Mouse (Mus musculus) NIH3T3 (cell line): Measurements from ENCODE around the gene Zfp36l2.

Source experiments
- DNase-seq: peaks from one replicate; pipeline ENCODE4 v3.0.0-alpha.2; 2012; ENCODE audit warnings: low read depth

Gene Zfp36l2

GRCm38 (mm10) chr17:84152206-84152975 lies 35.4 kb downstream of the Zfp36l2 start:
- peak; percentile 46 for DNase-seq

DNA sequence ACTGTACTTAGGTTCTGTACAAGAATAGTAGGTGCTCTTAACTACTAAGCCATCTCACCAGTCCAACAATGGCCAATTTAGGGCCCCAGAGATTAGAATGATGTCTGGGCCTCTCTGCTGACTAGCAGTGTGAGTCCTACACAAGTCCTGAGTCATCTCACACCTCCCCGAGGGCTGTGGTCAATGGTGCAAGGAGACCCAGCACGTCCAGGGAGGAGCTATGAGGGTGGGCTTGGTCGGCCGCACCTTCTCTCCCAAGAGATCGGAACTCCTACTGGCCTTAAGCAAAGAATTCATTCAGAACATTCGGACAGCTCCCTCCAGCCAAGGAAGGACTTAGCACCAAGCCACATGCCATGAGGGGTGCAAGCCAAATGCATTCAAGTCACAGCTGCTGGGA lies 36.4 kb downstream of the Zfp36l2 start:
- peak; percentile 43 for DNase-seq

- DNase-seq, result no peak
These were observed 37.5 kb downstream of the Zfp36l2 start for GRCm38 (mm10) chr17:84150291-84150690.

- no peak for DNase-seq
These were observed 38.2 kb downstream of the Zfp36l2 start for GRCm38 (mm10) chr17:84149566-84149965.

DNA sequence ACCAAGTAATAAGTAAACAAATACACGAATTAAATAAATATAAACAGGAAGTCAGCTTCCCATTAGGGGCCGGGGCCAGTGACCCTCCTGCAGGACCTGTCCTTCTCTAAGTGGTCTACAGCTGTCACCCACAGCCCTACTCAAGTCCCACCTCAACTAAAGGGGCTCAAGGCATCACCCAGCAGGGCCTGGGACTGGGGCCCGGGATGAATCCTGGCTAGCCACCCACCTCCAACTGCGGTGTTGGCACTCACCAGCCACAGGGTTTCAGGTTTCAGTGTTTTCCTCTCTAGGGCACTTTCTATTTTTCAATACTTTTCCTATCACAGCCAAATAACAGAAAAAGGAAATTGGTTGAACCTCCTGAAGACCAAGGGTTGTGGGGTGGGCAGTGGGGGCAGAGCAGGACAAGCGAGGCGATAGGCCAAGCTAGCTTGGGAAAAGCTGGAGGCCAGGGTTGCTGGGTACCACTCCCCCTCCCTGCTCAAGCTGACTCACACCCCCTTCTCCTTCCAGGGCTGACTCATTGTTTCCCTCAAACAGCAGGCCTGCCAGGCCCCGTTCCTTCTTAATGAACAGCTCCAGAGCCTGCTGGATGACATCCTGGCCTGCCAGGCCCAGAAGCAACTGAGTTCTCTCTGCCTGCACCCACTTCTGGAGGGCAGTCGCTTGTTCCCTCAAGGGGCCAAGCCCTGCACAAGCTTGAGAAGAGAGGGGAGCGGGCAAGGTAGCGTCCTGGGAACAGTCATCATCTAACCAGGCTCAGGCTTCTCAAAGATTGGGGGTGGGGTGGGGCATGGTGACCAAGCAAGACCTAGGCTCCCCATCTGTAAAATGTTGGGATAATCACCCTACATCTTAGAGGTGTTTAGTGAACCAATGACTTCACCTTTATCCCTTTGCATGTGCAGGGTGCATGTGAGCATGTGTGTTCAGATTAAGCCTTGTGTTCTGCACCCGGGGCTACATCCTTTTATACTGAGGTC lies 39.0 kb downstream of the Zfp36l2 start:
- peak; percentile 97 for DNase-seq

- no peak for DNase-seq
These were observed 40.3 kb downstream of the Zfp36l2 start for GRCm38 (mm10) chr17:84147183-84148108.

DNA sequence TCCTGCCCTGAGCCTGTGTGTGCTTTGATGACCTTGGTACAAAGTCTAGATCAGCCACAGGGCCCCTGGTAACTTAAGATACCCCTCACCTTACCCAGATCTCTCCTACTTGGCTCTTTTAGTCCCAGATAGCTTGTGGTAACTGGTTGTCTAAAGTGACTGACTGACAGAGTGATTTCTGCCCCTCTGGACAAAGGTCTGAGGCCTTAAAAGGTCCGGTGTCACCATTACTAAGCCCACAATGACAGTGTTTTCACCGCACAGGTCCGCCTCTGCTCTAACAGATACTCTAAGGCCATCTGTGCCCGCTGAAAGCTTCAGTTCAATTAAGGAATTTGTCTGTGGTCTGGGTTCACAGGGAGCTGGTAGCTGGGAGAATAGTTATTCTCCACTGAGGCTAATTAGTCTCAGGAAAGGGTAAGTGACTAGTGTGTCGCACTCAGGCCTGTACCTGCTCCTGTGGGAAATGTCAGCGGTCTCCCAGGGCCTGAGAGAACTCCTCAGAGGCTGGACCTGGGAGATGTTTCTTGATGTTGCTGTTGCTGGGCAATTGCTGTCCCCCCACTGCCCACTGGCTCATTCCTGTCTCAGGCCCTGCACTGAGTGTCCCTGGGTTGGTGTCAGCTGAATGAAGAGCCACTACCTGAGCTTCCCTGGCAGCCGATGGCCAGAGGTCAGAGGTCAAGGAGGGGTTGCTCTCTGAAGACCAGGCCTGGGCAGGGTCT lies 41.1 kb downstream of the Zfp36l2 start:
- no peak for DNase-seq

- DNase-seq, result no peak
These were observed 41.9 kb downstream of the Zfp36l2 start for GRCm38 (mm10) chr17:84145826-84146287.

DNA sequence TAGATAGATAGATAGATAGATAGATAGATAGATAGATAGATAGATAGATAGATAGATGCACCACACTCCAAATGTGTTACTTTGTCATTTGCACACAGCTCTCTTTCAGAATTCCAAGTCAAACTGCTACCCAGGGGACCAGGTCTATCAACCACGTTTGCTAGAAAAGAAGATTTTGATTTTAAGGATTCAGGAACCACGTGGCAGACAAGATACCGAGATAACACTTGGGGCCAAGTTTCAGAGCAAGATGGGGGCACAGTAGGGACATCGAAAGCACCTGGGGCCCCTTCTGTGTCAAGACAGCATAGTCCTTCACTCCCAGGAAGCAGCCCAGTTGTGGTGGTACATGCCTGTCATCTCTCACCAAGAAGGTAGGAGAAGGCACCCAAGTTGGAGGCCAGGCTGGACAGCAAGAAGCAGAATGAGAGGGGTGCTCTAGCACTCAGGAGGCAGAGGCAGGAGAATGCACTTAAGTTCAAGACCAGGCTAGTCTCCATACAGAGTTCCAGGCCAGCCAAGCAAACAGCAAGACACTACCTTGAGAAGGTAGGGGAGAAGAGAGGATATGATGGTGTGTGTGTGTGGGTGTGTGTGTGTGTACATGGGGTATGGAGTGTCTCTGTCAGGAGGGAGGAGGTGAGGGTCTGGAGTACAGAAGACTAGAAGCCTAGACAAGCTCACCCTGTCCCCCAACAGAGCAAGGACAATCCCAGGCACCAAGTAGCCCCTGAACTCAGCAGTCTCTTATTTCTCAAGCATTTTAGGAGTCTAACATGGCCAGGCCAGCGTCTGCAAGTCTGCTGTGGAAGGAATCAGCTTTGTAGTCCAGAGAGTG lies 42.8 kb downstream of the Zfp36l2 start:
- DNase-seq, result no peak

DNA sequence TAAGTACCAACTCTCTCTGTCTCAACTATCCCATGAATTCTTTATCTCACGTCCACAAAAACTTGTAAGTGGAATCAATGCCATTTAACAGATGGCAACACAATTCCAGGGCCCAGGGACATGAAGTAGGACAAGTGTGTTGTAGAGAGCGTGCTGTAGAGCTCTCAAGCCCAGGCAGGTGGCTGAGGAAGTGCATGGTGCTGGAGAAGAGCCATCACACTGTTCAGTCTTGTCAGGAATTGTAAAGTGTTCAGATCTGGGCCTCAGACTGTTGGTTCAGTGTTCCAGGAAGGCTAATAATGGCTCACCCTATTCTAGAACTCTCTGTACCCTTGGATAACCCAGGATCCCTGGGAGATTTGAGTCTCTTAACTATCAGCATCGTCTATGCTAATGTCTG lies 43.6 kb downstream of the Zfp36l2 start:
- DNase-seq, result no peak

DNA sequence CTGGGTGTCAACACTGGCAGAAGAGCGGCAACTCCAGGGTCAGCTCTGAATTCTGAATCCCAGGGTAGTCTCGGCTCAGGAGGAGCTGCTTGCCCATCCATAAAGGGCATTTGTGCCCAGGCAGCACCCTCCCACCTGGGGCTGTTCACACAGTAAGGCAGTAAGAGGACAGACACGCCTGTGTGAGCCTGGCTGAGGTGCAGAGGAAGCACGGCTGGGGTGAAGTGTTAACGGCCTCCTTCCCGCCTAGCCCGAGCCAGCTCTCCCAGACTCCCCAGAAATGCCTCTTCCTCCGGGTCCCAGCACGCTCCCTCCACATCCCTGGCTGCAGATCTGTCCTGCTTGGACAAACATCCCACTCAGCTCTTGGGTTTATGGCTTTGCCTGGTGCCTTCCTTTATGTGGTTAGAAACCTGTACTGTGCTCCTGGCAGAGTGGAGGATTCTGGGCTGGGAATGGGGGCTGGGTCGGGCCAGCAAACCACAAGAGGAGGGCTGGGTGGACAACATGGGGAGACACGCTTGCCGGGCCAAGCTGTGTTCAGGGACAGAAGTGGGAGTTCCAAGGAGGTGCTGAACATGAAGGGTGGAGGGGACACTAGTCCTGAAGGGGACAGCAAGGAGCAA lies 44.4 kb downstream of the Zfp36l2 start:
- DNase-seq, result no peak

GRCm38 (mm10) chr17:84141691-84142090 lies 46.1 kb downstream of the Zfp36l2 start:
- DNase-seq, result no peak

DNA sequence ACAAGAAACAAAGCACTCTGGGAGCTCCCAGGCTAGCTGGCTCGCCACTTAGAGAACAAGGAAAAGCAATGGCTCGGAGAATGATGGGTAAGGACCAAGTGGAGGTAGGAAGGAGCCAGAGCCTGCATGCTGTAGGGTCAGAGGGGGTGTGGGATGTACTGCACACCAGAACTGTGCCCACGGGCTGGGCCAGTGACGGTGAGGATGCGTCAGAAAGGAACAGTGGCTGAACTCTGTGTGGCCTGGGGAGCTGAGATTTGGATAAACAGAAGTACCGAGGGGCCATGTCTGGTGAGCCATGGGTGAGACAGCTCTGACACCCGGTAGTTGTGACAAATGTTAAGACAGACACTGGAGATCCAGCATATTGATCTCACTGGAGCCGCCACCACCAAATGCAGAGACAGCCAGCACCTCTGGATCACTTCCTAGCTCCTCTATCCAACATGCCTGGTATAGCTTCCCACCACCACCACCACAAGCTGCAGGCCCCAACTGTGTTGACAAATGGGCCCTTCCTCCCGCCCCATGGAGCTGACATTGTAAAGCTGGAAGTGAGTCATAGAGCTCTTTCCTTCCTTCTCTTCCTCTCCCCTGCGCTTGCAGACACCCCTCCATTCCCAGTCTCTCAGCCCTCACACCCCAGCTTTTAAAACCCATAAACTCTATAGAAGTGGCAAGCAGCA lies 46.8 kb downstream of the Zfp36l2 start:
- peak; percentile 43 for DNase-seq

DNA sequence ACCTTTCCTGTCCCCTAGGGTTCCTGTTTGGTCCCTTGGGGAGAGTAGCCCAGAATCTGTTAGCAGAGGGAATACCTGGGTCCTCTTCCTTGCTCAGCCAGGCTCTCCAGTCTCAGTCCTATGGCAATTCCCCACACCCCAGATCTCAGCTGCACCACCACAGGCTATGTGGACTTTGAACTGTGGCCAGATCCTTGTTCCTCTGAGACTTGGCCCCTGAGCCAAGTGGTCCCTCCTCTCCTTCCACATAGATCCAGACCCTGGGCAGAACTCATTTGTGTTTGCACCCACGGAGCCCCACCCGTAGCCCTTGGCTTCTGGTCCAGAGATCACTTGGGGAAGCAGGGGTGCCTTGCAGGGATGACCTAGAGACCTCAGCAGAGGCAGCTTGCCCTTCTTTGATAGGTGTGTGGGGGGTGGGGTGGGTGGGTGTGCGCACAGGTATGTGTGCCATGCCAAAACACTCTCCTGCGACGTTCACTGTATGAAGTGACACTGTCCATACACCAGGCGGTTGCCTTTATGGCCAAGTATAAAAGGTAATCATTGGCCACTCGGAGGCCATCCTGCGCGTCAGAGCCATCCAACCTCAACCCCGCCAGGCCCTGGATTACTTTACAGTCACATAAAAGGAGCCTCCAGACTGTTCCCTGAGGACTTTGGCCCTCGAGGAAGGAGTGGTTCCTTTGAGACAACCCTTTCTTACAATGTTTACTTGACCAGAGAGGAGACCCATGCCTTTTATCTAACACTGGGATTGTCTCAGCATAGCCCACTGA lies 50.2 kb downstream of the Zfp36l2 start:
- DNase-seq, result no peak

GRCm38 (mm10) chr17:84136669-84137392 lies 50.9 kb downstream of the Zfp36l2 start:
- DNase-seq, result no peak

DNA sequence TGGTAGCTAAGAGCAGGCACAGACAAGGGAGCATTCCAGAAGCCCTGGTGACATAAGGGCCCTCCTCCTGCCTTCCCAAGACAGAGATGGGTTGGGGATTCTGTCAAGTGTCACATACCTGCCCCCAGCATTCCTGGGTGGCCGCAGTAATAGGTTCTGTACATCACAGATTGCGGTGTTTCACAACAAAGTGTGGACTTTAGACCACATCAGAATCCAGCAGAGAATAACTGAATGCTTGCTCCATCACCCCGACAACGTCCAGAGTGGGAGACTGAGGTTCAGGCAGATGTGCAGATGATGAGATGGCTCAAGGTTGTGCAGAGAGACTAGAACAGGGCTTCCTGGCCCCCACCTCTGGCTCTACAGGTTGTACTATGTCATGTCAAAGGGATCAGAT lies 51.5 kb downstream of the Zfp36l2 start:
- no peak for DNase-seq

DNA sequence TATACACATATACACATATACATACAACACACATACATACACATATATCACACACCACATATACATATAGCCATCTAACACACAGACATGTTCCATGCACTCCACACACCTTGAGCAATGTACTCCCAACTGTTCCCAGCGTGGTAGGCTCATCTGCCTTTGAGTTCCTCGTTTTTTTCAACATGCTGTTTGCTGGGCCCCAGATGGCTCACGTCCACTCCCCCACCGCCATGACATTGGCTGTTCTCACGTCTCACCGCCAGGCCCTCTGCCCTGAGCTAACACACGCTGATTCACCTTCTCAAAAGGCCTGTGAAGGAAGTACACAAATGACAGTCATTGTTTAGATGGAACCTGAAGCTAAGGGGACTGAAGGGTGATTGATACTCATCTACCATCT lies 52.5 kb downstream of the Zfp36l2 start:
- no peak for DNase-seq
